Mouse (Mus musculus) heart, embryonic 10.5 days (tissue): ENCODE data around the gene Fbxl17. TPM values are rescaled to one million over a fixed set of nuclear protein-coding genes. Genes with fewer than 3 reads are reported as not detected.

Experiments
- DNase-seq: peaks from one replicate; pipeline ENCODE4 v3.0.0-alpha.2; 2017; ENCODE audit warnings: low spot score
- H3K27ac ChIP-seq: fragments of 300-500 bp; sonication (generic); 2 replicates; pipeline ENCODE4 v1.5.1; 2016; ENCODE audit warnings: mild to moderate bottlenecking
- H3K27me3 ChIP-seq: fragments of 300-500 bp; sonication (generic); 2 replicates; pipeline ENCODE4 v1.6.1; 2016; ENCODE audit warnings: mild to moderate bottlenecking; ENCODE audit not compliant: poor library complexity, insufficient read depth, severe bottlenecking
- H3K36me3 ChIP-seq: fragments of 300-500 bp; sonication (generic); 2 replicates; pipeline ENCODE4 v1.6.1; 2016; ENCODE audit warnings: mild to moderate bottlenecking, moderate library complexity
- H3K4me1 ChIP-seq: fragments of 300-500 bp; sonication (generic); 2 replicates; pipeline ENCODE4 v1.6.1; 2016; ENCODE audit warnings: mild to moderate bottlenecking
- H3K4me3 ChIP-seq: fragments of 300-500 bp; sonication (generic); 2 replicates; pipeline ENCODE4 v1.5.1; 2016; ENCODE audit warnings: mild to moderate bottlenecking, moderate library complexity
- H3K9me3 ChIP-seq: fragments of 300-500 bp; sonication (generic); 2 replicates; pipeline ENCODE4 v1.6.1; 2016; ENCODE audit warnings: mild to moderate bottlenecking, moderate library complexity
- WGBS: fragments of 180-500 bp; shearing (Covaris S2); methylation state at CpG from one replicate; pipeline ENCODE4 v1.1.7; 2016; 5-methylcytosine and 5-hydroxymethylcytosine counted together
- polyA plus RNA-seq: library from polyadenylated mRNA; unstranded; fragments of >200 nt; fragmentation: Nextera tagmentation; extraction: Ambion mirVana; gene quantifications from 2 replicates; pipeline ENCODE4 v1.2.1, GENCODE M21; 2016

Fbxl17 gene
- polyA plus RNA-seq, 1 experiment from 2014 or later, result 4.2 TPM

DNA sequence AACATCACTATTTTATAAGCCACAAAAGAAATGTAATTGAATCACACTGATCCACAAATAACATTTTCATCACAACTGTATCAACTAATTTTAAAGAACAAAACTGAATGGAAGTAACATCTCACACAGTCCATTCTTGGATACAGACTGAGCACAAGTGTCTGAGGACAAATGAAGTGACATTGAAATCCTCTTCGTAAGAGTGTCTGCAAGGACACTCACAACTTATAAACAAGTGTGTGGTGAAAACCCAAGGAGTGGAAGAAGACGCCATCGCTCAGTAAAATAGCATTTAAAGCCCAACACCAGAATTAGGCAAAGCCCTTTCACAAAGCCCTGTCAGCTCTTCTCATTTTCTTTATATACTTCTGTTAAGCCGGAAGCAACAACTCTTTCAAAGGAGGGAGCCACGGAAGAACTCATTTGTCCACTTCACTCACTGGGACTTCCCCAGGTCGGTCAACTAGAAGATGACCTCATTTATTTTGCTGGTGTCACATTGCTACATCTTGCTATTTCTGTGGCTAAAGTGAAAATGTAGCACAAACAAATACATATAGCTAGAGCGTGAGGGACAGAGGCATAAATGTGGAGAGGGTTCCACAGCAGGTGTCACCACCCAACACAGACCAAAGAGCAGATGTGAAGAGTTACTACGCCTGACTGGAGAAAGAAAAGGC, 130.0 kb downstream of the Fbxl17 start:
- 72% methylated on average over 8 of the region's 8 CpGs for whole genome bisulfite sequencing
- H3K27ac ChIP-seq, result no peak overlapping the region
- no peaks in the 10 kb centered on the region for H3K36me3 ChIP-seq
- H3K4me1 ChIP-seq, result peaks cover 23% of the 10 kb centered on the region; the same call in 1 of the 2 replicates
- DNase-seq, result no peak
- no peak overlapping the region for H3K4me3 ChIP-seq
- no peaks in the 10 kb centered on the region for H3K27me3 ChIP-seq
- H3K9me3 ChIP-seq, result no peaks in the 10 kb centered on the region

DNA sequence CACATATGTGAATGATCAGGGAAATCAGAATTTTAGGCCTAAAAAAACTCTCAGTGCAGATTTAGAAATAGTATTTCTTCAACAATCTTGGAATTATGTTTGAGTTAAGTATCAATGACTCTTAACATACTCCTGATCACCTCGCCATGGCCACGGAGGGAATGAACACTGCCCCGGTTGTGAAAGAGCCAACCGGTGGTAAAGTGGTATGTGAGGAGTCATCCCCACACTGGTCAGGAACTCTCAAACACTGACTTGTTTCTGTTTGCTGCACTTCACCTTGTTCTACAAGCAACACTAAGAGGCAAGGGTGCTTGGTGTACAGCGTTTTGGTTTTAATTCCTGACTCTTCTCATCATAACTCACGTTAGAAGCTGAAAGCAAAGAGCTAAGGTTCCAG, 132.3 kb downstream of the Fbxl17 start:
- peaks cover 25% of the 10 kb centered on the region; the same call in 1 of the 2 replicates for H3K4me1 ChIP-seq
- no peak overlapping the region for H3K4me3 ChIP-seq
- WGBS, result 79% methylated on average over 6 of the region's 6 CpGs
- DNase-seq, result no peak
- H3K36me3 ChIP-seq, result no peaks in the 10 kb centered on the region
- H3K9me3 ChIP-seq, result no peaks in the 10 kb centered on the region
- H3K27me3 ChIP-seq, result no peaks in the 10 kb centered on the region
- H3K27ac ChIP-seq, result no peak overlapping the region

DNA sequence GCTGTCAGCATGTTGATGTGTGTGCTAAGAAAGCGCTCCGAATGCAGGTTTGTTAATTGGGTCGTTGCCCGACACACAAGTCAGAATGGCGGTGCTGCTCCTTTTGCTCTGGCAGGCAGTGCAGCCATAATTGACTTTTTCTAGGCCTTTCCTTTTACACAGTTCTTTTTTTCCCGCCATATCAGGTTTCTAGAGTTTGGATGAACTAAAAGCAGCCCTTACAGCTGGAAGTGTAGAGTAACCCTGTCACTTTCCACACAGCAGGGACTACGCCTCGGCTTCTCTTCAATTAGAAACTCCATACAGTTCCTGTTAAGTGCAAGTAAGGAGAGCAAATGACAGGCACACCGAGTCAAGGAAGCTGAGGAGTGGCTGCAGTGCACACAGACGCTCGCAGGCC, 133.8 kb downstream of the Fbxl17 start:
- WGBS, result 60% methylated on average over 11 of the region's 11 CpGs
- no peaks in the 10 kb centered on the region for H3K36me3 ChIP-seq
- H3K4me1 ChIP-seq, result peaks cover 25% of the 10 kb centered on the region; the same call in 1 of the 2 replicates
- no peak overlapping the region for H3K27ac ChIP-seq
- no peak for DNase-seq
- no peaks in the 10 kb centered on the region for H3K27me3 ChIP-seq
- H3K4me3 ChIP-seq, result no peak overlapping the region
- H3K9me3 ChIP-seq, result no peaks in the 10 kb centered on the region

DNA sequence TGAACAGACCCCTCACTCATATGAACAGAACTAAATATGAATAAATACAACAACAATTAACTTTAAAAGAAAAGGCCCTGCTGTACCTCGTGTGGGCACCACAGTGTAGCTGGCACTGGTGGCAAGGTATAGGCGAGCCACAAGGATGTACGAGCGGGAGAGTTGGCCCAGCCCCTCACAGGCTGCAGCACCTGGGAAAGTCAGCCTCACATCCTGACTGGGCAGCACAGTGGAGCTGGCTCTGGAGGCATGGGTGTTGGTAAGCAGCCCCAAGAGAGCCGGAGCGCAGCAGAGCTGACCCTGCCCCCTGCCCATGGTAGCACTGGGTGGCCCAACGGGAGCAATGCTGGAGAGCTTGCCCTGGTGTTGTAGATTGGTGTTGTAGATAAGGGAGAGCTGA, 135.2 kb downstream of the Fbxl17 start:
- no peaks in the 10 kb centered on the region for H3K9me3 ChIP-seq
- DNase-seq, result no peak
- peaks cover 20% of the 10 kb centered on the region; the same call in 1 of the 2 replicates for H3K4me1 ChIP-seq
- 81% methylated on average over 7 of the region's 7 CpGs for WGBS
- no peaks in the 10 kb centered on the region for H3K36me3 ChIP-seq
- H3K4me3 ChIP-seq, result no peak overlapping the region
- H3K27ac ChIP-seq, result no peak overlapping the region
- H3K27me3 ChIP-seq, result no peaks in the 10 kb centered on the region

DNA sequence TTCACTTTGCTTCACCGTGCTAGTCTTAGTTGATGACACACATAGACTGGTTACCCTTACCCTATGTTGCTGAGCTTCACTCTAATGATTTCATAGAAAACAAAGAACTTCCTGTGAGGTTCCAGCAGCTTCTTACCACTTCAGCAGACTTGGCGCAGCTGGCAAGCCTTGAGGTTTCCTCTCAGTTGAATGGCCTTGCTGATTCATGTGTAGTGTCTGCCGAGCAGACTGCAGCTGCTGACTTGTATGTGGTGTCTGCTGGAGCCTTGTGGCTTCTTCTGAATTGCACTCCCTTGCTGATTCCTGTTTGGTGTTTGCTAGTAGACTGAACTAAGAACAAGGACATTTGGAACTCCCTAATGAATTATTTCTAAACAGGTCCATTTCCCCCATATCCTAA, 137.6 kb downstream of the Fbxl17 start:
- peaks cover 23% of the 10 kb centered on the region for H3K4me1 ChIP-seq
- 66% methylated on average over 3 of the region's 3 CpGs for WGBS
- no peaks in the 10 kb centered on the region for H3K36me3 ChIP-seq
- DNase-seq, result no peak
- no peak overlapping the region for H3K4me3 ChIP-seq
- no peak overlapping the region for H3K27ac ChIP-seq
- H3K27me3 ChIP-seq, result no peaks in the 10 kb centered on the region
- no peaks in the 10 kb centered on the region for H3K9me3 ChIP-seq

DNA sequence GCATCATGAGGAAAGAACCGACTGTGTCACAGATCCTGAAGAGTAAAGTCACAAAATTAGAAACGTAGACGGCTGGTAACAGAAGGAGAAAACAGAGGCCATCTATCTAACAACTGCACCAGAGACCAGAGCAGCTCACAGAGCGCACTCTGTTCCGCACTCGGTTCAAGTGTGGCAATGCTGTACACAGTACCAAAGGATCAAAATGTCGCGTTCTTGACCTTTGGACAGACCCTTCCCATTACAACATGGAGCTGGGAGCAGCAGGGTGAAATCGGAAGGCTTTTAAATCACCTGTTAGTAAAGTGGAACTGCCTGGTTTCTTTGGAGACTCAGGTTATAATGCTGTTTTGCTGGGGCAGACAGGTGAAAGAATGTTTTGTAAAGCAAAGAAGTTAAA, 138.1 kb downstream of the Fbxl17 start:
- DNase-seq, result no peak
- no peaks in the 10 kb centered on the region for H3K9me3 ChIP-seq
- H3K27ac ChIP-seq, result no peak overlapping the region
- H3K4me1 ChIP-seq, result peaks cover 20% of the 10 kb centered on the region
- H3K4me3 ChIP-seq, result no peak overlapping the region
- no peaks in the 10 kb centered on the region for H3K27me3 ChIP-seq
- no peaks in the 10 kb centered on the region for H3K36me3 ChIP-seq
- 86% methylated on average over 9 of the region's 9 CpGs for WGBS

DNA sequence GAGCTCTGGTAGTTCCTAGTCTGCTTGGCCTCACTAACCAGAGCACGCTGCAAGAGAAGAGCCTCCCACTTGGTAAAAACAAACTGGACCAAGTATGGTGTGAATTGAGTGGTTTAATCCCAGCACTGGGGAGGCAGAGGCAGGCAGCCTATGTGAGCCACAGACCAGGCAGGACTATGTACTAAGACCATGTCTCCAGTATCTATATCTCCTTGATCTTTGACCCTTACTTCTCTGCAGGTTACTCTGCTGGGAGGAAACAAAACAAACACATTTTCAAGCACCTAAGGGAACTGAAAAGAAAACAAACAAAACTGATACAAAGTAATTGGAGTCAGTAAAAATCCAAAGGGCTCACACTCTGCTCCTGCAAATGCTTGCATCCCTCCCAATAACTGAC, 141.0 kb downstream of the Fbxl17 start:
- H3K4me1 ChIP-seq, result peaks cover 12% of the 10 kb centered on the region
- H3K27me3 ChIP-seq, result no peaks in the 10 kb centered on the region
- WGBS, result 45% methylated on average over 1 of the region's 1 CpGs
- no peak overlapping the region for H3K4me3 ChIP-seq
- H3K27ac ChIP-seq, result no peak overlapping the region
- no peaks in the 10 kb centered on the region for H3K36me3 ChIP-seq
- no peak for DNase-seq
- H3K9me3 ChIP-seq, result no peaks in the 10 kb centered on the region

DNA sequence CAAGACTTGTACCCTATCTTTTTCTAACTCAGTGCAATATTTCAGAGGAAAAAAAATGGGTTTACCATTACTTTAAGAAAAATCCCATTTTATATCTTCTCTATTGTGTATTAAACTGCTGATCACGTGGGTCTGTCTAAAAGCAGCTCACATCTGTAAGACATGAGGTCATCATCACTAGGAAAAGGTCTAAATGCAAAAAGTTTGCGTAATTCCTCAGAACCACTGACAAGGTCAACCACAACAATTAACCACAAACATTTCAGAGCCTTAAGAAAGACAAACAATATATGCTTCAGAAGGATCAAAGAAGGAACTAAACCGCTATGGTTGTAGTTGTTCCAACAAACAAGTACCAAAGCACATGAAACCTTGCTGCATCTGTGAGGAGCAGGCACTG, 143.6 kb downstream of the Fbxl17 start:
- no peaks in the 10 kb centered on the region for H3K27me3 ChIP-seq
- H3K4me1 ChIP-seq, result peaks cover 12% of the 10 kb centered on the region
- no peaks in the 10 kb centered on the region for H3K9me3 ChIP-seq
- no peaks in the 10 kb centered on the region for H3K36me3 ChIP-seq
- DNase-seq, result no peak
- no peak overlapping the region for H3K27ac ChIP-seq
- WGBS, result 88% methylated on average over 3 of the region's 3 CpGs
- no peak overlapping the region for H3K4me3 ChIP-seq

DNA sequence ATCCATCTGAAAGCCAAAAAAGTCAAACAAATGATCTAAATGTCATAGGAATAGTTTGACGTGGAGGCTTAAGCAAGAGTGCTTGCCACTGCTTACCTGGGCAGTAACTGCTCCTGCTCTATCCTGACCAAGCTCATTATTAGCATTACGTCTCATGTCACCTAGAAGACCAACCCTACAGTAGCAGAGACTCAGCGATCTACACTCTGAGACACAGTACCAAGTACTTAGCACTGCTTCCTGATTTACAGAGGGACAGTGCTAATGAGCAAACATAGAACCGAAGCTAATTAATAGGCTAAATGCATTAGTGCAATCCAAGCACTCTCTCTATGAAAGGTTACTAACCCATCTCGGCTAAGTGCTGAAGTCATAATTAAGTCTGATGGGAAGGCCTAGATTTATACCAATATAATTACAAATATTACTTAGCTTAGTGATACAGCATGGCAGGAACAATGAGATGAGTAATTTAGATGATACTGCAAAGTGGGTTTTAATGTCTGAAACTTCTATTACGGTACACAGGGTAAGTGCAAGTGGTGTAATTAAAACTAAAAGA, 147.1 kb downstream of the Fbxl17 start:
- no peak overlapping the region for H3K4me3 ChIP-seq
- H3K27me3 ChIP-seq, result no peaks in the 10 kb centered on the region
- 89% methylated on average over 6 of the region's 6 CpGs for WGBS
- H3K4me1 ChIP-seq, result no peaks in the 10 kb centered on the region; the same call in 1 of the 2 replicates
- no peak overlapping the region for H3K27ac ChIP-seq
- no peak for DNase-seq
- H3K9me3 ChIP-seq, result no peaks in the 10 kb centered on the region
- 0 out of 2 replicates have a peak, but pooled peaks cover under 1% of the 10 kb centered on the region for H3K36me3 ChIP-seq

DNA sequence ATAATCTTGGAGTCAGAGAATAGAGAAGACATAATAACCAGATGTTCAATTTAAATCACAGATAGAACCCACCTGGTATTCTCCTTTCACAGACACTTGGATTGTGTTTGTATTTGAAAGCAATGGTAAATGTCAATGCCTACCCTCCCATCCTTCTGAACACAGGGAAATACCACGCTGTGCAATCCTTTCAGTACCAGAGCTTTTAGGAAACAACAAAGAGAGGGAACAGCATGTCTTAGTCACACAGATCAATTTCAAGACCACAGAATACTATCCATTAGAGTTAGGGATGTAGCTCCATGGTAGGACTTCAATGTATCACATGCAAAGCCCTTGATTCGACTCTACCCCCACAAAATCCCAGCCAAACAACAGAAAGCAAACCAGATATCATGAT, 148.1 kb downstream of the Fbxl17 start:
- Histone ChIP-seq H3K27ac (no peak overlapping the region), H3K36me3 (peaks cover 10% of the 10 kb centered on the region), H3K4me3 (no peak overlapping the region), H3K9me3 (no peaks in the 10 kb centered on the region), H3K27me3 (no peaks in the 10 kb centered on the region), H3K4me1 (no peaks in the 10 kb centered on the region; the same call in 1 of the 2 replicates)
- DNase-seq, result no peak
- 80% methylated on average over 2 of the region's 2 CpGs for WGBS

DNA sequence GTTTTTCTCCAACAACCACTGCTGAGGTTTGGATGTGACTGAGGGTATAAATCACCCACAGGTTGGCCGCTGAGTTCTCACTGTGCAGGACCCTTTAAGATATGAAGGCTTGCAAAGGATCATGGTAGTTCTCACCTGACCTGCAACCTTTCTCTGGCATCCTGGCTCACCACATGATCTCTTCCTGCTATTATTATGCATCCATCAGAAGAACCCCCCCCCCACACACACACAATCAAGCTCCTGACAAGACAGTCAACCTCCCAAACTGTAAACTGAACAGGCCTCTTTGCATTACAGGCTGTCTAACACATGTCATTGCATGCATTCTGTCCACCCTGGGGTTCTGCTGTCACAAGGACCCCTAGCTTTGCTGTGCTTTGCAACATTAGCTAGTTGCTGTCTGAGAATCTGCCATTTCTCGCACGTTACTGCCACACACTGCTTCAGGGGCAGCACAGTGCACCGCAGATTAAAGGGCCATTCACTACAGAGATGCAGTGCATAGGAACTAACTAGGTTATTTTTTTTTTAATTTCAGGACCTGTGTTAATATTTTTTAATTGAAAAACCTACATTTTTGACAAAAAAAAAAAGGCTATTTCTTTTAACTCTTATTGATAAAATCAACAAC, 148.8 kb downstream of the Fbxl17 start:
- H3K4me1 ChIP-seq, result no peaks in the 10 kb centered on the region; the same call in 1 of the 2 replicates
- H3K27me3 ChIP-seq, result no peaks in the 10 kb centered on the region
- H3K36me3 ChIP-seq, result peaks cover 13% of the 10 kb centered on the region
- H3K4me3 ChIP-seq, result no peak overlapping the region
- no peak overlapping the region for H3K27ac ChIP-seq
- 79% methylated on average over 4 of the region's 4 CpGs for WGBS
- no peaks in the 10 kb centered on the region for H3K9me3 ChIP-seq
- DNase-seq, result no peak

DNA sequence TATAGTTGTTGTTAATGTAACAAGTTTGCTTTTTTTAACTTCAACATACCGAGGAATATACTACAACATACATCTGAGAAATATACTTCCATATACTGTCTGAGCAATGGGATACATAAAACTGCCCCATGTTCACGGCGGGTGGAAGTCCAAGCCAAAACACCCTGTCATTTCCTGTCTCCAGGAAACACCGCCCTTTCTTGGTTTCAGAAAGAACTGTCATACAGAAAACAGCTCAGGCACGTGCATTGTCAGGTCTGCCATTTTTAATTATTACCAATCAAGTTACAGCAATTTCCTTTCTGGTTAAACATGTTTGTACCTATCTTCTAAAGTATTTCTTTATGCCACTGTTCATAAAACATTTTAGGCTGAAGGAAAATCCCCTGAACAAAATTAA, 155.7 kb downstream of the Fbxl17 start:
- 78% methylated on average over 5 of the region's 5 CpGs for WGBS

DNA sequence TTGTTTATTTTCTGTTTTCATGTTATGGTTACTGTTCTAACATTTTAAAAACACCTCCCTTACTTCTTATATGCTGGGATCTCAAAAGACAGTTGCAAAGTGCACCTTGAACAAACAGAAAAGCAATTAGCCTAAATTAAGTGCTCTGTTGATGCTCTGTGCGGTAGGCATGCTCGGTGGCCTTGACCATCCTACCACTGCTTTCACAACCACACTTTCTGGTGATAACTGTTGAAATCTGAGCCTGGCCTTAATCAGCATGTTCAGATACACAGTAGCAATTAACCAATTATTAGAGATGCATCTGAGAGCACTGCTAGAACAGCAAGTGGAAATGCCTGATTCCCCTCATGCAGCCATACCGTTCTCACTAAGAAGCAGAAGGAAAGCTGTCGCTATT, 156.7 kb downstream of the Fbxl17 start:
- no peak for DNase-seq
- 82% methylated on average over 4 of the region's 4 CpGs for WGBS
- H3K27ac ChIP-seq, result no peak overlapping the region
- H3K4me1 ChIP-seq, result peaks cover 7% of the 10 kb centered on the region; the same call in 1 of the 2 replicates
- H3K27me3 ChIP-seq, result no peaks in the 10 kb centered on the region
- H3K9me3 ChIP-seq, result no peaks in the 10 kb centered on the region
- H3K4me3 ChIP-seq, result no peak overlapping the region
- peaks cover 13% of the 10 kb centered on the region for H3K36me3 ChIP-seq

More for the DNA sequence above, 155.7 kb downstream of the Fbxl17 start:
- no peak for DNase-seq
- H3K27ac ChIP-seq, result no peak overlapping the region
- peaks cover 4% of the 10 kb centered on the region; the same call in 1 of the 2 replicates for H3K4me1 ChIP-seq
- H3K9me3 ChIP-seq, result no peaks in the 10 kb centered on the region
- H3K27me3 ChIP-seq, result no peaks in the 10 kb centered on the region
- no peak overlapping the region for H3K4me3 ChIP-seq
- peaks cover 13% of the 10 kb centered on the region for H3K36me3 ChIP-seq
